ENCODE assay signal across 7 mouse cellular contexts in genomic region chr11:100959464-100959810, GRCm38 (mm10). TPM values are rescaled to one million over a fixed set of nuclear protein-coding genes. Genes with fewer than 3 reads are reported as not detected.
DNase-seq lines count a peak whose midpoint lies in the region; ATAC-seq lines count a peak whose summit lies in the region.

No protein-coding gene starts in this region.

- peak overlapping the region; percentile 37 for H3K4me2 ChIP-seq in heart, embryonic 16.5 days (ENCODE audit: low read depth, low read length)
- H3K4me2 ChIP-seq in lung, embryonic 16.5 days (ENCODE audit: low read depth, low read length) = peak overlapping the region; percentile 53

- H3K27me3 ChIP-seq in heart, embryonic 16.5 days (ENCODE audit: control insufficient read depth, insufficient read depth, low read length) = no peaks in the 10 kb centered on the region
- H3K27me3 ChIP-seq in lung, embryonic 16.5 days (ENCODE audit: control insufficient read depth, insufficient read depth, low read depth, low read length) = peaks cover 9% of the 10 kb centered on the region; the same call in 1 of the 2 replicates

- H3K27ac ChIP-seq in heart, embryonic 16.5 days (ENCODE audit: low read length) = peak overlapping the region; percentile 86
- peak overlapping the region; percentile 85 for H3K27ac ChIP-seq in lung, embryonic 16.5 days (ENCODE audit: low read length)

- peak; percentile 77 for DNase-seq in adipocyte (ENCODE audit: low spot score)
- DNase-seq in embryo, embryonic 9.5 days (ENCODE audit: extremely low spot score) = peak; percentile 69
- peak; percentile 80 for DNase-seq in kidney, postnatal 14 days
- peak; percentile 48 to 78 for DNase-seq in right cerebral cortex, postnatal 10 days (ENCODE audit: low spot score in 2 of 2)

- peak overlapping the region; percentile 12; the same call in 1 of the 2 replicates for H3K4me3 ChIP-seq in heart, embryonic 16.5 days (ENCODE audit: low read length)
- H3K4me3 ChIP-seq in lung, embryonic 16.5 days (ENCODE audit: low read length) = 0 out of 2 replicates have a peak overlapping the region, but pooled peaks have one; percentile 4

- no peaks in the 10 kb centered on the region for H3K9me3 ChIP-seq in heart, embryonic 16.5 days (replicated peaks; ENCODE audit: control insufficient read depth, low read length)
- H3K9me3 ChIP-seq in lung, embryonic 16.5 days (ENCODE audit: control insufficient read depth, low read length) = no peaks in the 10 kb centered on the region

- peaks cover 69% of the 10 kb centered on the region for H3K4me1 ChIP-seq in heart, embryonic 16.5 days (ENCODE audit: control insufficient read depth, insufficient read depth, low read length)
- H3K4me1 ChIP-seq in lung, embryonic 16.5 days (replicated peaks; ENCODE audit: control insufficient read depth, insufficient read depth, low read length) = peaks cover 50% of the 10 kb centered on the region

- 7% methylated on average over 14 of the region's 14 CpGs for WGBS in heart, embryonic 16.5 days
- 5% methylated on average over 14 of the region's 14 CpGs for WGBS in lung, embryonic 16.5 days

- H3K36me3 ChIP-seq in heart, embryonic 16.5 days (ENCODE audit: control insufficient read depth, insufficient read depth) = peaks cover 28% of the 10 kb centered on the region
- H3K36me3 ChIP-seq in lung, embryonic 16.5 days (ENCODE audit: control insufficient read depth, insufficient read depth, low read length) = peaks cover 18% of the 10 kb centered on the region

- H3K9ac ChIP-seq in heart, embryonic 16.5 days (ENCODE audit: low read length) = peak overlapping the region; percentile 54
- peak overlapping the region; percentile 49 for H3K9ac ChIP-seq in lung, embryonic 16.5 days (ENCODE audit: low read length)

- peak; percentile 45 for ATAC-seq in CD4-positive, CD25-positive, alpha-beta regulatory T cell, adult 4 months
- ATAC-seq in heart, embryonic 16.5 days (replicated peaks; ENCODE audit: extremely low read depth, insufficient read depth, low FRiP score) = no peak
- 0 out of 2 replicates have a peak, but pooled peaks have one; percentile 2 for ATAC-seq in lung, embryonic 16.5 days (ENCODE audit: low read depth)

RNA-seq across cellular contexts. Expression of gene Cavin1, which starts 11.2 kb away (rescaled TPM):
- 1 to 10 TPM; 1.8 to 3.1 TPM for polyA plus RNA-seq in CD4-positive, CD25-positive, alpha-beta regulatory T cell, adult 4 months (2017; shearing (Covaris generic))
- polyA plus RNA-seq in heart, embryonic 16.5 days (2015; fragmentation: Nextera tagmentation; extraction: Ambion mirVana) = 428 and 460 TPM in 2 replicates
- polyA plus RNA-seq in lung, embryonic 16.5 days (2015; fragmentation: Nextera tagmentation; extraction: Ambion mirVana) = 461 and 464 TPM in 2 replicates

RNA-seq across cellular contexts. Expression of gene Stat3, which starts 20.1 kb away (rescaled TPM):
- polyA plus RNA-seq in CD4-positive, CD25-positive, alpha-beta regulatory T cell, adult 4 months (2017; shearing (Covaris generic)) = 100 to 1,000 TPM; 105 to 122 TPM
- 60.4 and 64.9 TPM in 2 replicates for polyA plus RNA-seq in heart, embryonic 16.5 days (2015; fragmentation: Nextera tagmentation; extraction: Ambion mirVana)
- 58.5 and 63.7 TPM in 2 replicates for polyA plus RNA-seq in lung, embryonic 16.5 days (2015; fragmentation: Nextera tagmentation; extraction: Ambion mirVana)

RNA-seq across cellular contexts. Expression of gene Atp6v0a1, which starts 49.8 kb away (rescaled TPM):
- 10 to 100 TPM in 1 of 2 experiments, 1 to 10 TPM in 1; 7.0 to 15.7 TPM for polyA plus RNA-seq in CD4-positive, CD25-positive, alpha-beta regulatory T cell, adult 4 months (2017; shearing (Covaris generic))
- 50.7 and 53.6 TPM in 2 replicates for polyA plus RNA-seq in heart, embryonic 16.5 days (2015; fragmentation: Nextera tagmentation; extraction: Ambion mirVana)
- polyA plus RNA-seq in lung, embryonic 16.5 days (2015; fragmentation: Nextera tagmentation; extraction: Ambion mirVana) = 36.7 and 36.9 TPM in 2 replicates

Comparison
In these comparisons a context has a peak if more than half of its experiments do, and no peak if none do; other contexts are left out.
1. RNA of gene Cavin1, which starts 11.2 kb away (polyA plus RNA-seq): 461 to 464 TPM in lung, embryonic 16.5 days and 428 to 460 TPM in heart, embryonic 16.5 days; 1.8 to 3.1 TPM in CD4-positive, CD25-positive, alpha-beta regulatory T cell, adult 4 months; every median in the first group is over 100 times any median in the second.
2. Peak in every context shown above with its lines, with median percentiles within 50 percentile points of each other: DNase-seq.